Mouse (Mus musculus) layer of hippocampus, adult 2 months (tissue): ENCODE measurements at regions not wholly inside any gene's neighbourhood (a gene's known extent, or its start where the extent isn't known, plus 50 kb on each side); places are given as distances from the start of the nearest gene placed in this dataset.
A peak's percentile ranks its signal among the peaks of the same experiment; 100 is the strongest.

Source experiments
- DNase-seq, 2 experiments: peaks; one replicate each; pipeline ENCODE4 v3.0.0; 2022; ENCODE audit warnings: low spot score in 2 of 2
- H3K27ac ChIP-seq: fragments of 200-600 bp; 2 replicates; pipeline ENCODE4 v1.8.1; 2022
- H3K4me3 ChIP-seq: fragments of 200-600 bp; 2 replicates; pipeline ENCODE4 v1.8.1; 2022; ENCODE audit warnings: mild to moderate bottlenecking
- CTCF ChIP-seq: fragments of 200-600 bp; conservative IDR thresholded peaks from 2 replicates; pipeline ENCODE4 v1.8.1; 2022; ENCODE audit warnings: antibody characterized with exemption, mild to moderate bottlenecking, moderate library complexity

- no peak for DNase-seq
- no peak for TF ChIP-seq CTCF
- Histone ChIP-seq H3K4me3 (no peak overlapping the region), H3K27ac (no peak overlapping the region)
Measured at GRCm38 (mm10) chr4:54704696-54705095, 240.2 kb upstream of the Zfp462 start.

DNA sequence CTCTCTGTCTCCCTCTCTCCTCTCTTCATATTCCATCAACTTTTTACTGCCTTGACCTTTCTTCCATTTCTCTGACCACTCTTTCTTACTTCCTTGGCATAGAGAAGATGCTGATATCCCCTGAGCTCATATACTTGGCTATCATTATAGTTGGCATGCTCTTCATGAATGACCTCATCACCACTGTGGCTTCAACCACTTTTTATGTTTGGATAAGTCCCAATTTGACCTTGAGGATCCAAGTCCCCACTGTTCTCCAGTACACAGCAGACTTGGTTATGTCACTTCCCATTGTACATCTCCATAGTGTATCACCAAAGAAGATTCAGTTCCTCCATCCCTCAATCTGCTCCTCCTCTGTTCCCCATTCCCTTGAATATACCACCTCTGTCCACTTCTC, 235.1 kb upstream of the Zfp462 start:
- no peak overlapping the region for H3K4me3 ChIP-seq
- no peak for DNase-seq
- no peak for TF ChIP-seq CTCF
- no peak overlapping the region for H3K27ac ChIP-seq

GRCm38 (mm10) chr4:54712929-54713328, 231.9 kb upstream of the Zfp462 start:
- Histone ChIP-seq H3K4me3 (no peak overlapping the region), H3K27ac (no peak overlapping the region)
- DNase-seq: no peak
- TF ChIP-seq CTCF: no peak

DNA sequence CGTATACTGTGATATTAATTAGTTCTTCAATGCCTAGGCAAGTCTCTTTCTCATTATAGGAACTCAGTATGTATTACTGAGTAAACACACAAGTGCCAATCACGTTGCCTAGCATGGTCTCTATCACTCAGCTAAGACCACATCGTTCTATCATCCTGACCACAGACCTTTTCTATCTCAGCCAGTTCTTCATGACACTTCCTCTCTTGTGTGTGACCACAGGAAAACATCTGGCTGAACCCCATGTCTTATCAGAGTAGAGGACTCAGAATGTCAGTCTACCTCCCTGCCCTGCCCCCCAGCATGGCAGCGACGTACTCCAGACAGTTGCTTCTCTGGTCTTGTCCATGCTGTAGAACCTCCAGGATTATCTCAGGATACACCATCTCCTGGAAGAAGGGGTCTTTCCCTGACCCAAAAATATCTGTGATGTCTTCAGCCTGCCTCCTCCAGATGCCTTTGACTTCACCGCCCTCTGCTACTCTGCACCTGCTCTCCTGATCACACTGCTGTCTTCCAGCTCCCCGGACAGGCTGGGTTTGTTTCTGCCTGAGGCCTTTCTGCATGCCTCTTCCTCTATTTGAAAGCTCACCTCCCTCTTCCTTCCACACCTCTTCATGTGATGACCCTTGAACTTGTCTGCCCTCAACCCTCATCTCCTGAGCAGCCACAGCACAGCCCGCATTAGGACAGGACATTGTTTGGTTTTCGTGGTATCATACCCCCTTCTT, 230.1 kb upstream of the Zfp462 start:
- H3K27ac ChIP-seq: no peak overlapping the region
- H3K4me3 ChIP-seq: no peak overlapping the region
- TF ChIP-seq CTCF: no peak
- no peak for DNase-seq

- DNase-seq: no peak
- Histone ChIP-seq H3K4me3 (no peak overlapping the region), H3K27ac (no peak overlapping the region)
- TF ChIP-seq CTCF: no peak
Measured at GRCm38 (mm10) chr4:54718083-54718482, 226.8 kb upstream of the Zfp462 start.

- DNase-seq: no peak
- H3K27ac ChIP-seq: no peak overlapping the region
- TF ChIP-seq CTCF: no peak
- H3K4me3 ChIP-seq: no peak overlapping the region
Measured at GRCm38 (mm10) chr4:54739001-54739400, 205.8 kb upstream of the Zfp462 start.

DNA sequence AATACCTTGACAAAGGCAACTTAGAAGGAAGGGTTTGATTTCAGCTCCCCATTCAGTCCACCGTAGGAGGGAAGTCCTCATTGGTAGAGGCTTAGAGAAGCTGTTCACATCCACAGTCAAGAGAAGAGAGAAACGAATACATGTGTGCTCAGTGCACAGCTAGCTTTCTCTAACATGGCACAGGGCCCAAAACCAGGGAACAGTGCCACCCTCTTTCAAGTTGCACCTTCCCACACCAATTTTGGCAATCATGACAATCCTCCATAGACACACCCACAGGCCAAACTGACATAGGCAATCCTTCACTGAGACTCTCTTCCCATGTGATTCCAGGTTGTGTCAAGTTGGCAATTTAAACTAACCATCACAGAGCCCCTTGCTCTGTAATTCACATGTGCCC, 193.4 kb upstream of the Zfp462 start:
- DNase-seq: no peak
- Histone ChIP-seq H3K4me3 (no peak overlapping the region), H3K27ac (no peak overlapping the region)
- TF ChIP-seq CTCF: no peak

GRCm38 (mm10) chr4:54756441-54756840, 188.4 kb upstream of the Zfp462 start:
- no peak for TF ChIP-seq CTCF
- no peak for DNase-seq
- no peak overlapping the region for H3K4me3 ChIP-seq
- H3K27ac ChIP-seq: no peak overlapping the region

DNA sequence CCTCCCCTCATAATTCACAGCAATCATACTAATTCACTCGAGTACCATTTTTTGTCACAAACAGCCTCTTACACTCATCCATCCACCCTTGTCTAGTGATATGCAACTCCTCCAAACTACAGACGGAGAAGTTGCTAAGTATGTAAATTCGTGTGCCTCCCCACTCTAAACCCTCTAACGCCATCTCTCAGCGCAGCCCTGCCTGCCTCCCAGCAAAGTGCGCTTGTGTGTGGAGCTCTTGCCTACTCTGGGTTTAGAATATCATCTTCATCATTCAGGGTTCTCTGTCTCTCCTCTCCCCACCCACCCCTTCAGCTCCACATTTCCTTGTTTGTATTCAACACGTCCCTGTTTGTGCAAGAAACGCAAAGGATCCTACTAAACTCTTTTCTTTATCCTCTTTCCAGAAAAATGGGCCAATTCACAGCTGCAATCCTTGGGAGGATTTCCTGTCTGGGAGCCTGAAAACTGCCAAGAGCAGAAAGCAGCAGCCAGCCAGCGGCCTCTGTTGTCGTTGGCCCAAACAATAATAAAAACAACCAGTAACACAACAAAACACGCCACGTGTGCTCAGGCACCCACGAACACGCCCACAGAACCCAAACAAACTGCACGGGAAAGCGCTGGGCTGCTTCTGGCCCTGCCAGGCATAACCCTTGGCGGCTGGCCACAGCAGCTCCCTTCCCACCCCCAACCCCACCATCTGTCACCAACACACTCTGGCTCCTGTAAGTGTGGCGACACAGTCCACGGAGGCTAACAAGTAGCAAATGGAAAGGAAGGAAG, 186.9 kb upstream of the Zfp462 start:
- Histone ChIP-seq H3K27ac (peak overlapping the region; percentile 53; the same call in 1 of the 2 replicates), H3K4me3 (peak overlapping the region; percentile 45)
- peak; percentile 37 to 47 for DNase-seq
- TF ChIP-seq CTCF: no peak

GRCm38 (mm10) chr4:54758501-54758829, 186.4 kb upstream of the Zfp462 start:
- Histone ChIP-seq H3K27ac (peak overlapping the region; percentile 53; the same call in 1 of the 2 replicates), H3K4me3 (peak overlapping the region; percentile 45)
- TF ChIP-seq CTCF: no peak
- no peak for DNase-seq

DNA sequence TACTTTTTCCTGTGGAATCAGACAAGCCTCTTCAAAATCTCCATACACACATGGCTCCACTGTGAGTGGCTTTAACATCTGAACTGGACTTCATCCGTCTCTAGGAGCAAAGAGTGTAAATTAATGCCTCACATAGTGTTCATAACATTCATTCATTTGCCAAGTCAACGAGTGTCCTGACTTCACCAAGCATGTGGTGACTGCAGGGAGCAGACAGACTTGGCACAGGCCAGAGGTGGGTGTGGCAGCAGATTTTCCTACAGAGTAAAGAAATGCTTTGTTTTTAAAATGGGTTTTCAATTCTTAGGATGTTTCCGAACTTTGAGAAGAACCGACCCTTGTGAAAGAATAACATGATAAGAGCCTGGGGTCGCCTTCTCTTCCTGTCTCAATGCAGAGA, 183.6 kb upstream of the Zfp462 start:
- no peak for DNase-seq
- TF ChIP-seq CTCF: no peak
- no peak overlapping the region for H3K4me3 ChIP-seq
- no peak overlapping the region for H3K27ac ChIP-seq

DNA sequence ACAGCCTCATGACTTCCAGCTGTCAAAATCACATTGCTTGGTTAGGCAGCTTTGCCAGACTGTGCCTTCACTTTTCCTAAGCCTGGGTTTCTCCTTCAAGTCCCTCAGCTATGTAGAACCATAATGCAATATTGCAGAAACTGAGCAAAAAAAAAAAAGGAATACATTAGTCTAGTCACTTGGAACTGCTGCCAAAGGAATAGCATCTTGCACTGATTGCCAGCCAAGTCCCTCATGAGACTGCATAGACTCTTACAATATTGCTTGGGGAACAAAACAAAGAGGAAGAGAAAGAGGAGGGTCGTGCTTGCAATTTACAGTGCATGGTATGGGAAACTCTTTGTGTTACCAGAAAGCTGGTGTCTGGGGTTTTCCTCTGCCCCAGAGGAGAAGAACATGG, 179.8 kb upstream of the Zfp462 start:
- H3K27ac ChIP-seq: no peak overlapping the region
- H3K4me3 ChIP-seq: no peak overlapping the region
- DNase-seq: peak; percentile 30 to 53
- no peak for TF ChIP-seq CTCF

GRCm38 (mm10) chr4:54767506-54768200, 177.2 kb upstream of the Zfp462 start:
- TF ChIP-seq CTCF: no peak
- DNase-seq: no peak
- H3K27ac ChIP-seq: no peak overlapping the region
- no peak overlapping the region for H3K4me3 ChIP-seq
